ENCODE assay signal across 8 mouse cellular contexts in genomic region chr13:21787760-21788593, GRCm38 (mm10). TPM values are rescaled to one million over a fixed set of nuclear protein-coding genes. Genes with fewer than 3 reads are reported as not detected.
DNase-seq lines count a peak whose midpoint lies in the region; ATAC-seq and TF ChIP-seq lines count a peak whose summit lies in the region.

No protein-coding gene starts in this region.

- no peak for TF ChIP-seq POLR2A in heart, adult 2 months (IDR thresholded peaks at IDR 0.05; ENCODE audit: insufficient read depth, low read depth, low read length)

- no peaks in the 10 kb centered on the region for H3K27me3 ChIP-seq in heart, embryonic 16.5 days (ENCODE audit: control insufficient read depth, insufficient read depth, low read length)
- H3K27me3 ChIP-seq in heart, adult 2 months (ENCODE audit: control insufficient read depth, insufficient read depth, low read length): no peaks in the 10 kb centered on the region
- no peaks in the 10 kb centered on the region for H3K27me3 ChIP-seq in forebrain, embryonic 16.5 days (replicated peaks; ENCODE audit: control insufficient read depth, insufficient read depth, low read length)
- no peaks in the 10 kb centered on the region for H3K27me3 ChIP-seq in midbrain, embryonic 13.5 days

- TF ChIP-seq CTCF in heart, adult 2 months (IDR thresholded peaks at IDR 0.05): no peak

- no peaks in the 10 kb centered on the region for H3K79me2 ChIP-seq in heart, adult 2 months (replicated peaks; ENCODE audit: control insufficient read depth, insufficient read depth, low read length)

- no peaks in the 10 kb centered on the region for H3K36me3 ChIP-seq in heart, embryonic 16.5 days (ENCODE audit: control insufficient read depth, insufficient read depth)
- H3K36me3 ChIP-seq in heart, adult 2 months (ENCODE audit: control insufficient read depth, insufficient read depth, low read length): no peaks in the 10 kb centered on the region
- no peaks in the 10 kb centered on the region for H3K36me3 ChIP-seq in ES-E14 (ENCODE audit: control insufficient read depth, insufficient read depth, low read length, poor library complexity, severe bottlenecking)
- no peaks in the 10 kb centered on the region for H3K36me3 ChIP-seq in forebrain, embryonic 16.5 days (ENCODE audit: control insufficient read depth, insufficient read depth)
- no peaks in the 10 kb centered on the region for H3K36me3 ChIP-seq in midbrain, embryonic 13.5 days

- ATAC-seq in heart, embryonic 16.5 days (replicated peaks; ENCODE audit: extremely low read depth, insufficient read depth, low FRiP score): no peak
- peak; percentile 19 for ATAC-seq in forebrain, embryonic 16.5 days
- ATAC-seq in midbrain, embryonic 13.5 days: no peak

- peak overlapping the region; percentile 57; the same call in 1 of the 2 replicates for H3K27ac ChIP-seq in heart, embryonic 16.5 days (ENCODE audit: low read length)
- H3K27ac ChIP-seq in heart, adult 2 months: no peak overlapping the region
- H3K27ac ChIP-seq in ES-E14 (ENCODE audit: insufficient read depth, low read depth, low read length, poor library complexity, severe bottlenecking): peak overlapping the region; percentile 76; the same call in 1 of the 2 replicates
- H3K27ac ChIP-seq in forebrain, embryonic 16.5 days (ENCODE audit: low read length): peak overlapping the region; percentile 63
- peak overlapping the region; percentile 68 for H3K27ac ChIP-seq in midbrain, embryonic 13.5 days

- intact Hi-C loops in heart, adult 2 months (cut with DNase I): loop anchor here (2.0 to 10.0 kb wide), 2 partner anchors 35 to 1797 kb away; partner anchors contain the start of genes Hist1h2ak and Hist1h4d

- DNase-seq in heart, adult 2 months: no peak
- DNase-seq in ES-E14 (ENCODE audit: low read depth, low spot score): no peak
- DNase-seq in layer of hippocampus, postnatal 25 days (ENCODE audit: extremely low spot score in 1 of 2, low spot score in 1 of 2): no peak
- DNase-seq in right cerebral cortex, adult 2 months (ENCODE audit: low spot score in 2 of 2): no peak
- no peak for DNase-seq in spleen, postnatal 14 days (ENCODE audit: low spot score in 2 of 2)

- in situ Hi-C loops in ES-E14 (cut with MboI; ENCODE audit: low sequenced_read_pairs in 2 of 2, unreplicated experiment in 2 of 2): no loop called here

- WGBS in heart, embryonic 16.5 days: 34% methylated on average over 13 of the region's 21 CpGs
- WGBS in heart, adult 2 months: 42% methylated on average over 17 of the region's 21 CpGs
- 8% methylated on average over 14 of the region's 21 CpGs for WGBS in forebrain, embryonic 16.5 days
- WGBS in midbrain, embryonic 13.5 days: 8% methylated on average over 17 of the region's 21 CpGs

- no peaks in the 10 kb centered on the region for H3K9me3 ChIP-seq in heart, embryonic 16.5 days (replicated peaks; ENCODE audit: control insufficient read depth, low read length)
- H3K9me3 ChIP-seq in ES-E14 (ENCODE audit: control insufficient read depth, insufficient read depth, low read depth, low read length): no peaks in the 10 kb centered on the region
- H3K9me3 ChIP-seq in forebrain, embryonic 16.5 days (ENCODE audit: control insufficient read depth, low read length): no peaks in the 10 kb centered on the region
- H3K9me3 ChIP-seq in midbrain, embryonic 13.5 days: no peaks in the 10 kb centered on the region

- H3K4me2 ChIP-seq in heart, embryonic 16.5 days (ENCODE audit: low read depth, low read length): peak overlapping the region; percentile 58
- H3K4me2 ChIP-seq in forebrain, embryonic 16.5 days (ENCODE audit: low read length): peak overlapping the region; percentile 48
- peak overlapping the region; percentile 64 for H3K4me2 ChIP-seq in midbrain, embryonic 13.5 days (replicated peaks)

- peak overlapping the region; percentile 49 for H3K9ac ChIP-seq in heart, embryonic 16.5 days (ENCODE audit: low read length)
- no peak overlapping the region for H3K9ac ChIP-seq in heart, adult 2 months (ENCODE audit: low read depth, low read length)
- peak overlapping the region; percentile 63 for H3K9ac ChIP-seq in ES-E14 (ENCODE audit: insufficient read depth, low read depth, low read length, poor library complexity, severe bottlenecking)
- no peak overlapping the region; the same call in 1 of the 2 replicates for H3K9ac ChIP-seq in forebrain, embryonic 16.5 days (replicated peaks; ENCODE audit: low read depth, low read length)
- H3K9ac ChIP-seq in midbrain, embryonic 13.5 days (replicated peaks): peak overlapping the region; percentile 41; the same call in 1 of the 2 replicates

- peaks cover 21% of the 10 kb centered on the region for H3K4me1 ChIP-seq in heart, embryonic 16.5 days (ENCODE audit: control insufficient read depth, insufficient read depth, low read length)
- no peaks in the 10 kb centered on the region; the same call in 1 of the 2 replicates for H3K4me1 ChIP-seq in heart, adult 2 months (ENCODE audit: control insufficient read depth, insufficient read depth, low read length)
- H3K4me1 ChIP-seq in ES-E14 (ENCODE audit: control insufficient read depth in 2 of 2, insufficient read depth in 2 of 2, low read length in 2 of 2, poor library complexity in 1 of 2): peaks cover 7% of the 10 kb centered on the region in 2 experiments; a peak in 3 of 4 replicates
- peaks cover 28% of the 10 kb centered on the region for H3K4me1 ChIP-seq in forebrain, embryonic 16.5 days (replicated peaks; ENCODE audit: control insufficient read depth, insufficient read depth, low read length)
- H3K4me1 ChIP-seq in midbrain, embryonic 13.5 days (replicated peaks): peaks cover 34% of the 10 kb centered on the region

- TF ChIP-seq EP300 in heart, adult 2 months (IDR thresholded peaks at IDR 0.05; ENCODE audit: insufficient read depth, low read depth, low read length): no peak

- H3K4me3 ChIP-seq in heart, embryonic 16.5 days (ENCODE audit: low read length): peak overlapping the region; percentile 26; the same call in 1 of the 2 replicates
- H3K4me3 ChIP-seq in heart, adult 2 months: no peak overlapping the region
- H3K4me3 ChIP-seq in ES-E14 (ENCODE audit: insufficient read depth in 1 of 2, low read depth in 1 of 2, low read length in 2 of 2, poor library complexity in 1 of 2, severe bottlenecking in 1 of 2): peak overlapping the region; percentile 48 to 55; a peak in 3 of 4 replicates
- H3K4me3 ChIP-seq in forebrain, embryonic 16.5 days (replicated peaks; ENCODE audit: low read length): peak overlapping the region; percentile 28
- H3K4me3 ChIP-seq in midbrain, embryonic 13.5 days (replicated peaks): peak overlapping the region; percentile 39

TF ChIP-seq in ES-E14, 5 proteins besides CTCF, POLR2A, EP300 and RAD21:
- TF ChIP-seq ZC3H11A (IDR thresholded peaks at IDR 0.05; ENCODE audit: borderline replicate concordance, low read depth, low read length) (no peak), CHD2 (IDR thresholded peaks at IDR 0.05; ENCODE audit: low read depth, low read length) (peak; percentile 60)

RNA-seq across cellular contexts. Expression of gene Hist1h2bp, which starts 0.7 kb away (rescaled TPM):
- polyA plus RNA-seq in heart, embryonic 16.5 days (2015; fragmentation: Nextera tagmentation; extraction: Ambion mirVana): 0.34 and 0.52 TPM in 2 replicates
- 1 to 10 TPM; 1.9 to 2.3 TPM for total RNA-seq in heart, adult 2 months (2021)
- polyA plus RNA-seq in heart, adult 2 months (2012; rRNA removed): not detected in 2 replicates
- total RNA-seq in ES-E14 (2012; rRNA removed): 634 and 879 TPM in 2 replicates
- 2.0 TPM in 1 of 2 replicates, not detected in the other for polyA plus RNA-seq in forebrain, embryonic 16.5 days (2015; fragmentation: Nextera tagmentation; extraction: Ambion mirVana)
- polyA plus RNA-seq in midbrain, embryonic 13.5 days (2015; fragmentation: Nextera tagmentation; extraction: Ambion mirVana): 0.66 and 1.7 TPM in 2 replicates
- total RNA-seq in layer of hippocampus, postnatal 25 days (2021): 10 to 100 TPM in 1 of 2 experiments, 1 to 10 TPM in 1; 5.0 to 13.2 TPM

RNA-seq across cellular contexts. Expression of gene Hist1h2an, which starts 1.0 kb away (rescaled TPM):
- polyA plus RNA-seq in heart, embryonic 16.5 days (2015; fragmentation: Nextera tagmentation; extraction: Ambion mirVana): 3.0 and 3.1 TPM in 2 replicates
- not detected for total RNA-seq in heart, adult 2 months (2021)
- polyA plus RNA-seq in heart, adult 2 months (2012; rRNA removed): not detected in 2 replicates
- total RNA-seq in ES-E14 (2012; rRNA removed): 657 and 889 TPM in 2 replicates
- 1.7 TPM in 1 of 2 replicates, not detected in the other for polyA plus RNA-seq in forebrain, embryonic 16.5 days (2015; fragmentation: Nextera tagmentation; extraction: Ambion mirVana)
- polyA plus RNA-seq in midbrain, embryonic 13.5 days (2015; fragmentation: Nextera tagmentation; extraction: Ambion mirVana): 8.5 TPM in 1 of 2 replicates, not detected in the other
- total RNA-seq in layer of hippocampus, postnatal 25 days (2021): 1 to 10 TPM; 1.9 to 3.0 TPM

RNA-seq across cellular contexts. Expression of gene Hist1h3i, which starts 4.8 kb away (rescaled TPM):
- polyA plus RNA-seq in heart, embryonic 16.5 days (2015; fragmentation: Nextera tagmentation; extraction: Ambion mirVana): 50.2 and 54.0 TPM in 2 replicates
- 10 to 100 TPM in 1 of 2 experiments, 1 to 10 TPM in 1; 9.1 to 13.1 TPM for total RNA-seq in heart, adult 2 months (2021)
- 1.1 and 1.7 TPM in 2 replicates for polyA plus RNA-seq in heart, adult 2 months (2012; rRNA removed)
- 874 and 1,089 TPM in 2 replicates for total RNA-seq in ES-E14 (2012; rRNA removed)
- polyA plus RNA-seq in forebrain, embryonic 16.5 days (2015; fragmentation: Nextera tagmentation; extraction: Ambion mirVana): 49.1 and 60.2 TPM in 2 replicates
- 79.2 and 91.2 TPM in 2 replicates for polyA plus RNA-seq in midbrain, embryonic 13.5 days (2015; fragmentation: Nextera tagmentation; extraction: Ambion mirVana)
- 10 to 100 TPM; 58.3 to 73.7 TPM for total RNA-seq in layer of hippocampus, postnatal 25 days (2021)

RNA-seq across cellular contexts. Expression of gene Hist1h1b, which starts 7.6 kb away (rescaled TPM):
- polyA plus RNA-seq in heart, embryonic 16.5 days (2015; fragmentation: Nextera tagmentation; extraction: Ambion mirVana): 8.6 and 9.8 TPM in 2 replicates
- total RNA-seq in heart, adult 2 months (2021): 1 to 10 TPM; 2.3 to 2.5 TPM
- polyA plus RNA-seq in heart, adult 2 months (2012; rRNA removed): not detected in 2 replicates
- total RNA-seq in ES-E14 (2012; rRNA removed): 619 and 849 TPM in 2 replicates
- 6.5 and 7.8 TPM in 2 replicates for polyA plus RNA-seq in forebrain, embryonic 16.5 days (2015; fragmentation: Nextera tagmentation; extraction: Ambion mirVana)
- 11.8 and 15.6 TPM in 2 replicates for polyA plus RNA-seq in midbrain, embryonic 13.5 days (2015; fragmentation: Nextera tagmentation; extraction: Ambion mirVana)
- total RNA-seq in layer of hippocampus, postnatal 25 days (2021): 1 to 10 TPM; 7.3 to 9.3 TPM

RNA-seq across cellular contexts. Expression of gene Hist1h2bq, which starts 22.0 kb away (rescaled TPM):
- polyA plus RNA-seq in heart, embryonic 16.5 days (2015; fragmentation: Nextera tagmentation; extraction: Ambion mirVana): 9.3 and 10.4 TPM in 2 replicates
- 10 to 100 TPM; 24.4 to 26.4 TPM for total RNA-seq in heart, adult 2 months (2021)
- polyA plus RNA-seq in heart, adult 2 months (2012; rRNA removed): 3.5 and 12.7 TPM in 2 replicates
- total RNA-seq in ES-E14 (2012; rRNA removed): 1,775 and 2,433 TPM in 2 replicates
- polyA plus RNA-seq in forebrain, embryonic 16.5 days (2015; fragmentation: Nextera tagmentation; extraction: Ambion mirVana): 7.9 and 8.0 TPM in 2 replicates
- polyA plus RNA-seq in midbrain, embryonic 13.5 days (2015; fragmentation: Nextera tagmentation; extraction: Ambion mirVana): 11.1 and 13.1 TPM in 2 replicates
- total RNA-seq in layer of hippocampus, postnatal 25 days (2021): 10 to 100 TPM; 42.6 to 56.9 TPM

Comparison
In these comparisons a context has a peak if more than half of its experiments do, and no peak if none do; other contexts are left out.
1. H3K9ac ChIP-seq: peak in heart, embryonic 16.5 days (single experiment), ES-E14 (single experiment) and midbrain, embryonic 13.5 days (single experiment); none in heart, adult 2 months (single experiment) and forebrain, embryonic 16.5 days (single experiment).
2. RNA of gene Hist1h3i, which starts 4.8 kb away (polyA plus RNA-seq): 79.2 to 91.2 TPM in midbrain, embryonic 13.5 days, 50.2 to 54.0 TPM in heart, embryonic 16.5 days and 49.1 to 60.2 TPM in forebrain, embryonic 16.5 days; 1.1 to 1.7 TPM in heart, adult 2 months; every median in the first group is over 10 times any median in the second.
3. Peak in every context shown above with its lines, with median percentiles within 50 percentile points of each other: H3K4me2 ChIP-seq.